Mouse (Mus musculus) embryonic fibroblast, embryonic 13.5 days (primary cell): ENCODE data around the gene Gfi1.

Source experiments
- CTCF ChIP-seq: IDR thresholded peaks from 2 replicates; pipeline ENCODE4 v1.5.1; 2011; ENCODE audit warnings: mild to moderate bottlenecking, control low read depth, low read length, moderate library complexity, borderline replicate concordance; ENCODE audit not compliant: insufficient read depth
- POLR2A ChIP-seq: IDR thresholded peaks from 2 replicates; pipeline ENCODE4 v1.6.1; 2011; ENCODE audit warnings: low read depth, mild to moderate bottlenecking, control low read depth, low read length, moderate library complexity

- TF ChIP-seq POLR2A (no peak), CTCF (no peak)
These were observed 6.0 kb upstream of the Gfi1 start for GRCm38 (mm10) chr5:107731844-107732243.
